Mouse (Mus musculus): ENCODE measurements around the gene Ammecr1. TPM values are rescaled to one million over a fixed set of nuclear protein-coding genes. Genes with fewer than 3 reads are reported as not detected.

Gene Ammecr1
- 1 to 10 TPM; 4.2 TPM for total RNA-seq (2021)
- long read RNA-seq, experiment 1 = 0 reads
- long read RNA-seq, experiment 2, partial matches to known transcripts = 0 of 1 reads
- long read RNA-seq, experiment 2, other reads (novel, unspliced or antisense) = 1 of 1 reads

DNA sequence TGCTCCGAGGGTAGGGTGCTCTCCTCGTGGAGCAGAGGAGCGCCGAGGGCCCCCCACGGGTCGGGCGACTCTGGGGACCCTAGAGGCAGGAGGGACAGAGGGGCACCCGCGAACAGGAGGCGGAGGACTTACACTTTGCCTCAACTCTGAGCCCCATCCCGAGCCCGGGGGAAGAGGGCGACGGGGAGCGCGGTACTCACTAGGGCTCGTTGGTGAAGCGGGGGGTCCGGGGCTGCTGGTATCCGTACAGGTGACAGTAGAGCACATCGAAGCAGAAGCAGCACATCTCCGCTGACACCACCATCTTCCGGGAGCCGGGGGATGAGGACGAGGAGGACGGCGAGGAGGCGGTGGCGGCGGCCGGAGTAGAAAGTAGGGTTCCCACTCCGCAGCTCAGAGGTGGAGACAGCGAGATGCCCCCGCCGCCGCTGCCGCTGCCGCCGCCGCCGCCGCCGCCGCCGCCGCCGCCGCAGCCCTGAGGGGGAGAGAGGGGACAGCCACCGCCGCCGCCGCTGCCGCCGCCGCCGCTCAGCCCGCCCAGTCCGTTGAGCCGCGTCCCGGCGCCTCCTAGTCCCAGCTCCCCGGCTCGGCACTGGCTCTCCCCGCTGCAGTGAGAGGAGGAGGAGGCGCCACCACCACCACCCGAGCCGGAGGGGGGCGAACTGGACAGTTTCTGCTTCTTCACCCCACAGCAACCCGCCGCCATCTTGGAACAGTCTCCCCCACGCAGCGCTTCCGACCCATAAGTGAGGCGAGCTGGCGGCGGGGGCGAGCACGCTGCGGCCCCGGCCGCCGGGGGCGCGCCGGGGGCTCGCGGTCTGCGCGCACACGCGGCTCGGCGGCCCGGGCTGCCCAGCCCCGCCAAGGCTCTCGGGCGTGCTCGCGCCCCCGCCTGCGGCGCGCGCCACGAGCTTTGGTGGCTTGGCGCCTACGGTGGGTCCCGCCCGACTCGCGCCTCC lies at the start of gene Ammecr1:
Ammecr1 (minus strand) TSS at position 721 of the 959 bp plus-strand sequence.
- intact Hi-C loops (cut with DNase I) = loop anchor here (5.0 to 10.0 kb wide), 2 partner anchors 91 to 141 kb away; no protein-coding TSS in a partner anchor
- peak; percentile 55 to 59 for DNase-seq

DNA sequence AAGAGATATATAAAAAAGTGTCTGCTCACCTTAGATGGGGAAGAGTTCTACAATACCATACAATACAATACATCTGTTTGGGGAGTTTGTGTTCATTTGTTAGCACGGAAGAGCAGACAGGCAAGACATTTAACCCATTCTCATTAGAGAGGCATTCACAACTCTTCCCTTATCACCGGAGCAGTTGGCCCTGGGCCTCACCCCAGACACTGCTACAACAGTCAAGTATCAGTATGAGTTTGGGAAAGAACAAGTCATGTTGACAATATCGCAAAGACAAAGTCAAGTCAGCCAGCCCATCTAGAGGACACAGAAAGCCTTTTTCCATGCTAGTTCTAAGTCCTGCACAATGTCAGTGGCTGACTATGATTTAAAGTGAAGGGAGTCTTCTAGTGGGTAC lies 47.6 kb upstream of the Ammecr1 start:
- intact Hi-C loops (cut with DNase I) = no loop called here
- DNase-seq = no peak

DNA sequence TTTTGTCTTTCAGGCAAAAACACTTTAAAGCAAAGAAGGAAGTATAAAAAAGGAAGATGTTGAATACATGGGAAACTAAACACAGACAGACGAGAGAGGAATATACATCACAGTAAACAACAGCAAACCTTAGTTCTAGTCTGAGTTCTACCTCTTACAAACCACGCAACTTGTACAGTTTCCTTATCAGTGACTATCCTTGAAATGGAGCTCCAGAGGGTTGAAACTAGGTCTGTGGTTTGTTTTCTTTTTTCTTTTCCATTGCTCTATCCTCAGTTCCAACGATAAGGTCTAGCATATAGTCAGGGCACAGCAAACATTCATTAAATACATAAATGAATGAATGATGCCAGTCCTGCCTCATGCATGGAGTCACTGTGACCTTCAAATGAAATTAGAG lies 45.8 kb upstream of the Ammecr1 start:
- intact Hi-C loops (cut with DNase I) = no loop called here
- DNase-seq = no peak

DNA sequence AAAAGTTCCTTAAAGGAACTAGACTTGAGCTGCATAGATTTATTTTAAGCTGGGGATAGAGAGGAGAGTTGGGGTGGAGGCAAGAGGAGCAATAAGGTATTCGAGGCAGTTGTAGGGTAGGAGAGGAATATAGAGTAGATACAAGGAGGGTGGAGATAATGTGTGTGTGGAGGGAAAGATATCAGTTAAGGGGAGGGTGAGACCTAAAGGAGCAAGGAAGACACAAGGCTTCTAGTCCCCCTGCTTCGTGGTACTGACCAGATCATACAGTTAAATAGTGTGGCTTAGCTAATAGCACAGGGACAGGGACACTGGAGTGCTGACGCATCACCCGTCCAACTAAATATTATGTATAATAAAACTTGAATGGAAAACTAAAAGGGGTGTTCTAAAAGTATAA lies 45.3 kb upstream of the Ammecr1 start:
- intact Hi-C loops (cut with DNase I) = no loop called here
- no peak for DNase-seq

DNA sequence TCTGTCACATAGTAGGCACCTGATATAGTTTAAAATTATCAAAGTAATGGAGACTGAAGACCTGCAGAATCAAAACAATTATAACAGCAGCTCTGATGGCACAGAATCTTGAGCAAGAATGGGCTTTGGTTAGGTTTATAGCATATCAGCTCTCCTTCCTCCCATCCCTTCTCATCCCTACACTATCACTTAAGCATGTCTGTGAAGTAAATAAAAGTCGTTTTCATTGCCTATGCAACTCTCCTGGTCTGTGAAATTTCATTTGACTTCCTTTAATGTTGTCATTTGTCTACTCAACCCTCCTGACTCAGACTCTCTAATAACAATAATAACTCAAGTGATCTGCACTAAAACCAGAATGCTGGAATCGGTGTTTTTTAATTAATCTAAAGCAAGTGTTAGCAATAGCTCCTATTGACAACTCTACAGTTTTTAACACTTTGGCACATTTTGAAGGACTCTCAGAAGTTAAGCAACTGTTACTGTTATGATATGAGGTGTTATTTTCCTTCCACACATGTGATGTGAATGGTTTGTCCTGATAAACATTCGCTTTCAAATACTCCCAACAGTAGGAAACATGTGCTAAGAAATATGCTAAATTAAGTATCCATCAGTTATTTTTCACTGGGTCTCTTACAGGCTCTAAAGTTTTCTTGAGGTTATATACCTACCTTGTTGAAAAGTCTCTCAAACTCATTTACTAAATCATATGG lies 37.8 kb upstream of the Ammecr1 start:
- no peak for DNase-seq
- intact Hi-C loops (cut with DNase I) = no loop called here

DNA sequence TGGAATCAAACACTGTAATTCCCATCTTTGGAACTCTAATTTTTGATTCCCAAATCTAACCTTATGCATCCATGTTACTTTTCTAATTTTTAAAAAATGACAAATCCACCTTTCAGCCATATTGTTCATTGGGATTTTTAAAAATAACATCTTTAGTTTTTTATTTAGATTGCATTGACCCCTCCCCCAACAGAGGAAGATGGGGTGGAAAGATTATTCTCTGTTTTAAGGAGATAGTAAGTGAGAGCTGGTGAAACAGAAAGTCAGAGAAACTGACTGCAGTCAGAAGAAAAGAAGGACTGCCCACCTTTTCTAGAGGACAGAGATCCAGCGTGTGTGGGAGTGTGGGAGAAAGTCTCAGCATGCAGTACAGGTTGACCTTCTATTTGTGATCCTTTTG lies 30.7 kb upstream of the Ammecr1 start:
- DNase-seq = no peak
- intact Hi-C loops (cut with DNase I) = no loop called here

DNA sequence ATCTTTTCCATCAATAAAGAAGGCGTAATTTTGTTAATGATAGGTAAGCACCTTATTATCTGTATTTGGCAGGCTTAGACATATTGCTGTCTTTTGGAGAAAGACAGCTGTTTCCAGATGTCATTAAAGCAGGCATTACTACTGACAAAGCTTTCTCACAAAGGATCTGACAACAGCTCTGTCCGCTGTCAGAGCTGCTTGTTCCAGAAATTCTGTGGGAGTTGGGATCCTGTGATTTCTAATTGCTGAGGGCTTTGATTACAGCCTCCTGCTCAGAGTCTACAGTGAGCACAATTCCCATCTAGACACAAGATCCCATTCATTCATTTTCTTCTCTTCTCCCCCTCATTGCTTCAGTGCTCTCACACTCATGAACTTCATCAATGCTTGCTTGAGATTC lies 28.0 kb upstream of the Ammecr1 start:
- intact Hi-C loops (cut with DNase I) = no loop called here
- DNase-seq = no peak

DNA sequence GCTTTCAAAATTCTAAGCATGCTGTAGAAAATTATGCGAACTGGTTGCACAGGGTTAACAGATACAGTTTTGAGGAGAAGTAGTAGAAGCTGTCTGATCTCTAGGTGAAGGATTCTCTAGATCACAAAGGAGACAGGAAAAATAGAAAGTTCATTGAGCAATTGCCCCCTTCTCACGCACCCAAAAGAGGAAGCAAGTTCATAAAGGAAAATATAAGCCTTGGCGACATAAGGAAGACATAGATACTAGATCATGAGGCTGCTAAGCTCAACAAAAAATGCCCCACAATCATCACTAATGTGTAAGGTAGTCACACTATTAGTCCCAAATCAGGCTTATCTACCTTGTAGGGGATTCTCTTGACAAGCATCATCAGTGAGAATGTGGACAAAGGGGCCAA lies 17.6 kb upstream of the Ammecr1 start:
- no peak for DNase-seq
- intact Hi-C loops (cut with DNase I) = no loop called here

DNA sequence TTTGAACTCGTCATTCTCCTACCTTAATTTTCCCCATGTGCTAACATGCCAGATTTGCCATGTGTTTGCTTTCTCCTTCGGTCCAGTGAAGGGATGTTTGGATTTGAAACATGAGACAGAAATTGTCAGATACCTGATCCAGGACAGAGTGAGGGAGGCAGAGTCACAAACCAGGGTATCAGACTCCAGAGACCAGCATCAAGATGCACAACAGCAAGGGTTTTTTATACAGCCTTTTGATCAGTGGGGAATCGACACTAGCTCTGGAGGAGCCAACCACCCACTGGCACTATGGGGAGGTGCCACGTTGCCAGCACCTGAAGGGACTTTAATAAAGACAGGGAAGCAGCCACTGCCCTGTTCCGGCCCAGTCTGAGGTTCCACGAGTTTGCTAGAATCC lies 17.1 kb upstream of the Ammecr1 start:
- intact Hi-C loops (cut with DNase I) = no loop called here
- DNase-seq = no peak

DNA sequence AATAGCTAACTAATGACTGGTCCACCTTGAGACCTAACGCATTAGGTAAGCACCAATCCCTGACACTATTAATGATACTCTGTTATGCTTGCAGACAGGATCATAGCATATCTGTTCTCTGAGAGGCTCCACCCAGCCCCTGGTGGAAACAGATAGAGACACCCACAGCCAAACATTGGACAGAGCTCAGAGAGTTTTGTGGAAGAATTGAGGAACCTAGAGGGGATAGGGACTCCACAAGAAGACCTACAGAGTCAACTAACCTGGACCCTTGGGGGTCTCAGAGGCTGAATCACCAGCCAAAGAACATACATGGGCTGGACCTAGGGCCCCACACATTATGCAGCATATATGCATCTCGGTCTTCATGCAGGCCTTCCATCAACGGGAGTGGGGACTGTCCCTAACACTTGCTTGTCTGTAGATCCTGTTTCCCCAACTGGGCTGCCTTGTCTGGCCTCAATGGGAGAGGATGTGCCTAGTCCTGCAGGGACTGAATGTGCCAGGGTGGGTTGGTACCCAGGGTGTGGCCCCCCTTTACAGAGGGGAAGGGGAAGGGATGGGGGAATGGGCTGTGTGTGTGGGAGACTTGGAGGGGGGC lies 15.1 kb upstream of the Ammecr1 start:
- no peak for DNase-seq

DNA sequence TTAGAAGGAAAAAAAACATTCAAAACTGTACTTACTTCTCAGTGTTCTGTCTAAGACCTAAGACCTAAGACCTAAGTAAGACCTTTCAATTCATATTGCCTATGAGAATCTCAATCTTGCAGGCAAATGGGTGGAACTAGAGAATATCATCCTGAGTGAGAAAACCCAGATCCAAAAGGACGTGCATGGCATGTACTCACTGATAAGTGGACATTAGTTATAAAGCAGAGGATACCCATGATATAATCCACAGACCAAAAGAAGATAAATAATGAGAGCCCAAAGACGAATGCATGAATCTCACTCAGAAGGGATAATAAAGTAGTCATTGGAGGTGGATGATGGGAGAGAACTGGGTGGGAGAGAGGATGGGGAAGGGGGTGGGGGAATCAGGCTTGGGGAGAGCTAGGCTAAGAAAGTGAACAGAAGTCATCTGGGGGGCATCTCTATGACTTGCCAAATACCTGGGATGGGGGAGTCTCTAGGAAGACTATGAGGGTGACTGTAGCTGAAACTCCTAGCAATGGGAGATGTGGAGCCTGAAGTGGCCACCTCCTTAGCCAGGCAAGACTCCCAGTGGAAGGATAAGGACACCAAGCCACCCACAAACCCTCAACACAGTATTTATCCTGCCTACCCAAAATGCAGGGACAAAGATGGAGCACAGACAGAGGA lies 14.5 kb upstream of the Ammecr1 start:
- intact Hi-C loops (cut with DNase I) = no loop called here
- DNase-seq = no peak

More for the DNA sequence above, 15.1 kb upstream of the Ammecr1 start:
- intact Hi-C loops (cut with DNase I) = no loop called here

DNA sequence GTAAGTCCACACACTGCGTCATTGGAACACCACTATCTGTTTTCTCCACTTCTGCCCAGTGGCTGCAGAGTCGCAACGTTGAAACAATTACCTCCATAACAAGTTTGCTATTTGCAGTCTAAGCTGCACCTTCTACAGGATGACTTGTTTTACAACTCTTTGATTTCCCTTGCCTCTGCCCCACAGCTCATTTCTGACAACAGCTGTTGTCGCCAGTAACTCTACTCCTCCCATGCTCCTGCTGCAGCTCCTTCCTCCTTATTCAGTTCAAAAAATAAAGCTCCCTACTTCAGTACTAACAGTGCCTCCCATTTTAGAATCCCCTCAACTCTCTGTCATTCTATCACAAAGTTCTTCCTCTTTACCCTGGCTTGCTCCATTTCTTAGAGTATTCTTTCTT lies 12.7 kb upstream of the Ammecr1 start:
- intact Hi-C loops (cut with DNase I) = no loop called here
- no peak for DNase-seq

DNA sequence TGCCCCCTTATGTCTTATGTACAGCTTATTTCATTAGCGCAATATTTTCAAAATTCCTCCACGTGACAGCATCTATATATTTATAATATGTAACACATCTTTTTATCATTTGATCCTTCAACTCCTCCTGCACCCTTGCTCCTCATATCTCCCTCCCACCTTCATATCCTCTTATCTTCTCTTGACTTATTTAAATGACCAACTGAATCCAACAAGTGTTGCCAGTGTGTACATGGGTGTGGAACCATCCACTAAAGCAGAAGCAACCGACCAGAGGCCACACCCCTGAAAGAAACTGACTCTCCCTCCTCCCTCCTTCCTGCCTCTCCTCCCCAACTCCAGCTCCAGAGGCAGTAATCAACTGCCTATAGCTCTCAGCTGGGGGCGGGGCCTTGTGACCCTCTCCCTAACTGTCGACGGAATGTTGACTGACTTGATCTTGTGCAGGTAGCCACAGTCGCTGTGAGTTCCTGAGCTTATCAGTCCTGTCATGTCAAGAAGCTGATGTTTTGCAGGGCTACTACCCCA lies 6.0 kb upstream of the Ammecr1 start:
- no peak for DNase-seq
- intact Hi-C loops (cut with DNase I) = no loop called here

DNA sequence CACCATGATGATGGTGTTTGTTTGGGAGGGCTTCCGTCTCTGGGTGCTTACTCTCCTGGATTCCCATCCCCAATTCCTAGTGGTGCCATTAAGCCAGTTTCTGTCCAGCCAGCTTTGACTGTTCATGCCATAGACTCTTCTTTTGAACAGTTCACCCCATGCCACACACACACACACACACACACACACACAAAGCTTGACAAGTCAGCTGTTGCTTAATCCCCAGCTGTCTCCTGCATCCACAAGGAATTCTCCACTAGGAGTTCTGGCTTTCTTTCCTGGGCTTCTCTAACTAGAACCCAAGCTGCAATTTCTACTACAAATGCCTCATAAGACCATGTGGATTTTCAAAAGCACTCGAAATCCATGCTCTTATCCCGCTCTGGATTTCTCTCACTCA lies 5.2 kb upstream of the Ammecr1 start:
- DNase-seq = no peak
- intact Hi-C loops (cut with DNase I) = no loop called here

DNA sequence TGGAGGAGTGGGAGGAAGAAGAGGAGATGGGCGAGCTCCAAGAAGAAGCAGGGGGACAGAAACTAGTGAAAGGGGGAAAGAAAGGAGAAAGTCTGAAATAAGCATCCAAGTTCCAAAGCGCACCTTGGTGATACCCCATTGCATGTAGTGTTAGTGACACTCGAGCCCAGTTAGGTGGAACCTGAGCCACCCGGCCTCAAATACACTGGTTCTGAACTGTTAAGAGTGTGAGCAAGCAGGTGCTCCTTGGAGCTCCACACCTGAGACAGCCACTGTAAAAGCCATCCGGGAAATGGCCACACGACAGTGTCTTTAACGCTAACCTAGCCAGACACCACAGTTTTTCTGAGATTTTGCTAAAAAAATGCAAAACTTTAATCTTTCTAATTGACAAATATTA lies 539 bp upstream of the Ammecr1 start:
- intact Hi-C loops (cut with DNase I) = loop anchor here (5.0 to 10.0 kb wide), 2 partner anchors 90 to 142 kb away; no protein-coding TSS in a partner anchor
- no peak for DNase-seq

DNA sequence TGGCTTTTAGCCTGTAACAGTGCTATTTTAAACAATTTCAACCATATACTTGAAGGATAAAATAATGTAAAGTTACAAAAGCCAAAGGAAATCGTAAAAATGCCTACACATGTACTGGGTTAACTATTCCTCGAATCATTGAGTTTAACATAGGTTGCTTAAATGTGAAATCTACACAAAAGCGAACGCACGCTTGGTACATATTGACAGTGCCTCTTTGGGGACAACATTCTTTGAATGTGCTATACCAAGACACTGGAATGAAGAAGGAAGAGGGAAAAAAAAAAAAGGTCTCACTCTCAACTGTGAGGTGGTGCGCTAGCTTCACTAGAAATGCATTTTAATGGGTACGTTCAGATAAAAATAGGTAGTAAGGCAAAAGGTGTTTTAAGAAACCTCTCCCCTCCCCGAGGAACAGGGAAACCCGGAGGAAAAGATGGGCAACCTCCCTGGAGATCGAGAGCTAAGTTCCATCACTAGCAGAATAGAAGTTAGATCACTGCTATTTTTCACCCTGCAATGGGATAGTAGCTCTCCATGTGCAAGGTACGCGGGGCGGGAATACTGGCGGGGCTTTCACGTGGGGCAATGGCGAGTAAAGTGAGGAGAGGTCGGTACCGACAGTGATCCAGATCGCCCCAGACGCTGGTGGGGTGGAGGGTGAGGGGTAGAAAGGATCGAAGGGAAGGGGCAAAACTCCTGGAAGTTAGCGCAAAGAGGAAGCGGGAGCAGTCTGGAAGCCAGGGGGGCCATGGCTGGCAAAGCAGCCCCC lies 1.1 kb downstream of the Ammecr1 start:
- DNase-seq = no peak
- intact Hi-C loops (cut with DNase I) = loop anchor here (5.0 to 10.0 kb wide), 2 partner anchors 92 to 141 kb away; no protein-coding TSS in a partner anchor

DNA sequence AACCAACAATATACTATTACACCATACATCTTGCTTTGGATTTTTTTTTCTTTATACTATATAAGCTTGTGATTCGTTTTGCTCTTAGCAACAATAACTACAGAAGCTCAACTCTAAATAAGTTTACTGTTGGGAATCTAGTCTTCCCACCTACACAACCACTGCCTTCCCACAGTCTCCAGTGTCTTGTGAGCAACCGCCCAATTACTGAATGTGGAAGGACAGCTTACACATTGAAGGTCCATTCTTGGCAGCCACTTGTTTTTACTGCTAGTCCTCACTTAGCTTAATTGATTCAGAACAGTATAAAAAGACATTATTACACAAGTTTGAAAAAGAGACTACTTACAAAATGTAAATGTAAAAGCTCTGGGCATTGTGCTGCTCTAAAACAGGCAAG lies 6.1 kb downstream of the Ammecr1 start:
- intact Hi-C loops (cut with DNase I) = loop anchor here (10.0 kb wide), 1 partner anchor 136 kb away; no protein-coding TSS in a partner anchor
- DNase-seq = no peak

DNA sequence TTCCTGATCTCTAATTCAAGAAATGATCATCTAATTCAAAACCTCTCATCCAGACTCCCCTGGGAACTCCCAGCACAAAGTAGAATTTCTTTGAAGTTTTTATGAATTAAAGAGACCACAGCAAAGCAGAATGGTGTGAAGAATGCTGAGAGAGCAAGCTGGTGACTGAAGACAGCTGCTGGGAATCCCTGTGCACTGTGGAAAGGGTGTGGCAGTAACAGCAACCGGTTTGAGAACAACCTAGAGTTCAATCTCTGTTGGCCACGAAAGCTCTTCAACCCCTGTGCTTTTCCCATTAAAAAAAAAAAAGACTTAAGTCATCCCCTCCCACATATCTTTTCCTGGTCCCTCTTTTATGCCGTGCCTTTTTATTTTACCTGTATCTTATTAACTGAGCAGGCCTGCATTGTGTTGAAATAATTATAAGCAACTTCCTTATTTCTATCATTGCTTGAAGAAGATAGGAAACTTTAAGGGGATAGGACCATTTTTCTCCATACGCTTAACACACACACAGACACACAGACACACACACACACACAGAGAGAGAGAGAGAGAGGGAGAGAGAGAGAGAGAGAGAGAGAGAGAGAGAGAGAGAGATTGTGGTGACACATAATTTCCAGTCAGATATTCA lies 6.7 kb downstream of the Ammecr1 start:
- DNase-seq = no peak
- intact Hi-C loops (cut with DNase I) = loop anchor here (10.0 kb wide), 1 partner anchor 135 kb away; no protein-coding TSS in a partner anchor

DNA sequence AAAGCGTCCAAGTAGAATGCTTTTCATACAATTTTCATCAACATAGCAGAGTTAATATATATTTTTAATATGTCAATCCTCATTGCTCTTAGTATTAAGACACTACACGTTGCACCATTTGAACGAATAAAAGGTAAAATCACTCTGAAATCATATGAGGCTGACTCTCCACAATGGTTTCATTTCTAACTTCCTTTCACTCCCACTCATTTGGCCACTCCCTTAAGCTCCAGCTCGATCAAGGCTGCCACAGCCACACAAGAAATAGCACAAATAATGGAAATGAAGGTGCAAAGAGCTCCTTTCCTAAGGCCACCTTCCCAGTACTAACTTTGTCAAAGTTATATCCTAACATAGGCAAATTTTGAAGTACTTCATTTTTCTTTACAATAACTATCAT lies 38.1 kb downstream of the Ammecr1 start:
- intact Hi-C loops (cut with DNase I) = no loop called here
- DNase-seq = no peak

Measured in gastrocnemius, postnatal 36 days (tissue).